Mouse (Mus musculus): ENCODE results near the gene Snn.

DNA sequence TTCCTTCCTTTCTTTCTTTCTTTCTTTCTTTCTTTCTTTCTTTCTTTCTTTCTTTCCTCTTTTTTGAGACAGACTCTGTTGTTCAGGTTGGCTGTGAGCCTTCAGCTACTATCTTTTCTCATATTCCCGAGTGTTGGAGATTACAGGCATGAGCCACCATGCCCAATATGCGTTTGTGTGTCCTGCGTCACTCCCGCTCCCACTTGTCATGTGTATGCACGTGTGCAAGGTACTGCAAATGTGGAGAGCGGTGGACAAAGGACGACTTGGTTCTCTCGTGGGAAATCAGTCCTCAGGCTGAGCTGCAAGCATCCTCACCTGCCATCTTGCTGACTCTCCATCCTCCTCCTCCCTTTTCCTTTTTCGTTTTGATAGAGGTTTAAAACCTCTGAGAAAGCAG lies 25.5 kb upstream of the Snn start:
- TF ChIP-seq CTCF (IDR thresholded peaks at IDR 0.05; ENCODE audit: control insufficient read depth, insufficient read depth, insufficient replicate concordance, low read depth, low read length) (no peak), POLR2A (IDR thresholded peaks at IDR 0.05; ENCODE audit: control insufficient read depth, low read depth, low read length) (no peak)

Data from testis, adult 2 months (tissue).